Mouse (Mus musculus) forebrain, embryonic 11.5 days (tissue): Measurements from ENCODE around the gene Alox12. TPM values are rescaled to one million over a fixed set of nuclear protein-coding genes. Genes with fewer than 3 reads are reported as not detected.

Source experiments
- ATAC-seq: fragments of 200-750 bp; cut with Nextera tagmentation; replicated peaks from 2 replicates; pipeline ENCODE4 v1.8.0; 2017; ENCODE audit warnings: moderate TSS enrichment; ENCODE audit not compliant: low FRiP score
- DNase-seq: peaks from one replicate; pipeline ENCODE4 v3.0.0-alpha.2; 2017; ENCODE audit warnings: low spot score
- H3K27ac ChIP-seq: fragments of 300-500 bp; sonication (generic); 2 replicates; pipeline ENCODE4 v1.5.1; 2014; ENCODE audit warnings: low read depth, low read length
- H3K27me3 ChIP-seq: fragments of 300-500 bp; sonication (generic); 2 replicates; pipeline ENCODE4 v1.6.1; 2014; ENCODE audit warnings: mild to moderate bottlenecking, low read length, mixed read lengths; ENCODE audit not compliant: control insufficient read depth, insufficient read depth
- H3K36me3 ChIP-seq: fragments of 300-500 bp; sonication (generic); 2 replicates; pipeline ENCODE4 v1.6.1; 2014; ENCODE audit warnings: mild to moderate bottlenecking, low read length, moderate library complexity, mixed read lengths; ENCODE audit not compliant: control insufficient read depth, insufficient read depth
- H3K4me1 ChIP-seq: fragments of 300-500 bp; sonication (generic); replicated peaks from 2 replicates; pipeline ENCODE4 v1.6.1; 2014; ENCODE audit warnings: low read length, mixed read lengths; ENCODE audit not compliant: control insufficient read depth, insufficient read depth
- H3K4me2 ChIP-seq: fragments of 300-500 bp; sonication (generic); 2 replicates; pipeline ENCODE4 v1.6.1; 2014; ENCODE audit warnings: low read depth, mild to moderate bottlenecking, low read length, moderate library complexity, mixed read lengths; ENCODE audit not compliant: severe bottlenecking
- H3K4me3 ChIP-seq: fragments of 300-500 bp; sonication (generic); 2 replicates; pipeline ENCODE4 v1.5.1; 2014; ENCODE audit warnings: low read depth, low read length
- H3K9ac ChIP-seq: fragments of 300-500 bp; sonication (generic); 2 replicates; pipeline ENCODE4 v1.6.1; 2014; ENCODE audit warnings: low read length
- H3K9me3 ChIP-seq: fragments of 300-500 bp; sonication (generic); 2 replicates; pipeline ENCODE4 v1.6.1; 2016; ENCODE audit warnings: low read length, mixed read lengths; ENCODE audit not compliant: control insufficient read depth
- WGBS: fragments of 180-500 bp; shearing (Covaris S2); extraction: QIAGEN DNeasy Blood & Tissue Kit; methylation state at CpG from one replicate; pipeline ENCODE4 v1.1.7; 2014; 5-methylcytosine and 5-hydroxymethylcytosine counted together
- polyA plus RNA-seq: library from polyadenylated mRNA; unstranded; fragments of >200 nt; fragmentation: Nextera tagmentation; extraction: Ambion mirVana; gene quantifications from 2 replicates; pipeline ENCODE4 v1.2.1, GENCODE M21; 2014

Gene Alox12
- polyA plus RNA-seq, 1 experiment from 2014 or later = 2.5 TPM

GRCm38 (mm10) chr11:70284757-70285156 is 29.6 kb upstream of the Alox12 start:
- no peaks in the 10 kb centered on the region for H3K4me1 ChIP-seq
- H3K4me3 ChIP-seq = no peak overlapping the region
- 91% methylated on average over 3 of the region's 3 CpGs for WGBS
- DNase-seq (no peak), ATAC-seq (no peak)
- no peaks in the 10 kb centered on the region for H3K27me3 ChIP-seq
- H3K4me2 ChIP-seq = no peak overlapping the region
- no peak overlapping the region for H3K9ac ChIP-seq
- no peaks in the 10 kb centered on the region for H3K9me3 ChIP-seq
- no peak overlapping the region for H3K27ac ChIP-seq
- H3K36me3 ChIP-seq = no peaks in the 10 kb centered on the region

GRCm38 (mm10) chr11:70283666-70284065 is 28.5 kb upstream of the Alox12 start:
- H3K4me1 ChIP-seq = no peaks in the 10 kb centered on the region
- no peak overlapping the region for H3K4me3 ChIP-seq
- no peak overlapping the region for H3K27ac ChIP-seq
- no peaks in the 10 kb centered on the region for H3K27me3 ChIP-seq
- DNase-seq (no peak), ATAC-seq (no peak)
- H3K4me2 ChIP-seq = no peak overlapping the region
- no peaks in the 10 kb centered on the region for H3K36me3 ChIP-seq
- H3K9me3 ChIP-seq = no peaks in the 10 kb centered on the region
- no peak overlapping the region for H3K9ac ChIP-seq
- 89% methylated on average over 4 of the region's 4 CpGs for WGBS

- no peaks in the 10 kb centered on the region for H3K4me1 ChIP-seq
- WGBS = 80% methylated on average over 3 of the region's 3 CpGs
- no peak overlapping the region for H3K9ac ChIP-seq
- no peak overlapping the region for H3K27ac ChIP-seq
- H3K27me3 ChIP-seq = no peaks in the 10 kb centered on the region
- DNase-seq (no peak), ATAC-seq (no peak)
- no peak overlapping the region for H3K4me3 ChIP-seq
- H3K36me3 ChIP-seq = no peaks in the 10 kb centered on the region
- no peak overlapping the region for H3K4me2 ChIP-seq
- no peaks in the 10 kb centered on the region for H3K9me3 ChIP-seq
Observed at GRCm38 (mm10) chr11:70280441-70280840, 25.3 kb upstream of the Alox12 start.

- Histone ChIP-seq H3K9ac (no peak overlapping the region), H3K4me1 (no peaks in the 10 kb centered on the region), H3K4me2 (no peak overlapping the region), H3K27me3 (no peaks in the 10 kb centered on the region), H3K36me3 (no peaks in the 10 kb centered on the region), H3K27ac (no peak overlapping the region), H3K4me3 (no peak overlapping the region), H3K9me3 (no peaks in the 10 kb centered on the region)
- no peak for ATAC-seq
- no peak for DNase-seq
- WGBS = 89% methylated on average over 3 of the region's 3 CpGs
Observed at GRCm38 (mm10) chr11:70278961-70279360, 23.8 kb upstream of the Alox12 start.

- no peak for ATAC-seq
- Histone ChIP-seq H3K27me3 (no peaks in the 10 kb centered on the region), H3K4me2 (no peak overlapping the region), H3K36me3 (no peaks in the 10 kb centered on the region), H3K4me1 (no peaks in the 10 kb centered on the region), H3K4me3 (no peak overlapping the region), H3K9me3 (no peaks in the 10 kb centered on the region), H3K9ac (no peak overlapping the region), H3K27ac (no peak overlapping the region)
- no peak for DNase-seq
- WGBS = 91% methylated on average over 7 of the region's 7 CpGs
Observed at GRCm38 (mm10) chr11:70271641-70272040, 16.5 kb upstream of the Alox12 start.

GRCm38 (mm10) chr11:70266405-70266804 is 11.3 kb upstream of the Alox12 start:
- 90% methylated on average over 1 of the region's 1 CpGs for WGBS
- Histone ChIP-seq H3K9me3 (no peaks in the 10 kb centered on the region), H3K36me3 (no peaks in the 10 kb centered on the region), H3K4me3 (no peak overlapping the region), H3K9ac (no peak overlapping the region), H3K27me3 (no peaks in the 10 kb centered on the region), H3K27ac (no peak overlapping the region), H3K4me1 (no peaks in the 10 kb centered on the region), H3K4me2 (no peak overlapping the region)
- DNase-seq (no peak), ATAC-seq (no peak)

GRCm38 (mm10) chr11:70265819-70266218 is 10.7 kb upstream of the Alox12 start:
- Histone ChIP-seq H3K4me3 (no peak overlapping the region), H3K27me3 (no peaks in the 10 kb centered on the region), H3K27ac (no peak overlapping the region), H3K36me3 (no peaks in the 10 kb centered on the region), H3K4me2 (no peak overlapping the region), H3K9me3 (no peaks in the 10 kb centered on the region), H3K9ac (no peak overlapping the region), H3K4me1 (no peaks in the 10 kb centered on the region)
- no peak for DNase-seq
- ATAC-seq = no peak
- WGBS = 83% methylated on average over 4 of the region's 4 CpGs

- ATAC-seq (no peak), DNase-seq (no peak)
- no peak overlapping the region for H3K9ac ChIP-seq
- H3K4me2 ChIP-seq = no peak overlapping the region
- 52% methylated on average over 3 of the region's 3 CpGs for WGBS
- H3K4me1 ChIP-seq = no peaks in the 10 kb centered on the region
- no peaks in the 10 kb centered on the region for H3K36me3 ChIP-seq
- no peaks in the 10 kb centered on the region for H3K9me3 ChIP-seq
- no peak overlapping the region for H3K4me3 ChIP-seq
- H3K27ac ChIP-seq = no peak overlapping the region
- H3K27me3 ChIP-seq = no peaks in the 10 kb centered on the region
Observed at GRCm38 (mm10) chr11:70265252-70265651, 10.1 kb upstream of the Alox12 start.

GRCm38 (mm10) chr11:70259035-70259434 is 3.9 kb upstream of the Alox12 start:
- no peak for ATAC-seq
- H3K9me3 ChIP-seq = no peaks in the 10 kb centered on the region
- H3K27ac ChIP-seq = no peak overlapping the region
- no peak overlapping the region for H3K9ac ChIP-seq
- WGBS = 91% methylated on average over 4 of the region's 4 CpGs
- no peak for DNase-seq
- H3K27me3 ChIP-seq = peaks cover 14% of the 10 kb centered on the region
- H3K4me1 ChIP-seq = no peaks in the 10 kb centered on the region; the same call in 1 of the 2 replicates
- H3K4me3 ChIP-seq = no peak overlapping the region
- H3K36me3 ChIP-seq = no peaks in the 10 kb centered on the region
- no peak overlapping the region for H3K4me2 ChIP-seq
